Mouse (Mus musculus): ENCODE measurements around the gene Gabra4. TPM values are rescaled to one million over a fixed set of nuclear protein-coding genes. Genes with fewer than 3 reads are reported as not detected.

The Gabra4 gene
- total and polyA plus RNA-seq, 3 experiments, result 0.09 TPM; not detected in 2

DNA sequence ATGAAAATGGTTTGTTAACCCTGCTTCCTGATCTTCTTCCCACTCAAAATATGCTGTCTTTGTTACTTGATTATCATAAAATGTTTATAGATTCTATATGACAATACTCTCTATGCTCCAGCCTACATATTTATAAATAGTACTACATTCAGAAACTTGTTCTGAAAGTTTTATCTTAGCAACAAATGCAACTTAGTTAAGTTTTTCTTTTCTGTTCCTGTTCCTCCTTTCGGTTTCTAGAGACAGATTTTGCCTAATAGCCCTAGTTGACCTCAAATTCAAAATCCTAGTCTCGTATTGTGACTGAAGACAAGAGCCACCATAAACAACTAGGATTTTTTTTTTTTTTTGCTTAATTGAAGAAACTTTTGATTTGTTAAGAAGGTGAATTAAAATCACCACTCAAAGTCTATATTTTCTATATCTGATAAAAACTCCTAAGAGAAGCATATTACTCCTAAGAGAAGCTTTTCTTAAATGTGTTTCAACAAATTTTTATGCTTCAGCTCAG, 64.3 kb downstream of the Gabra4 start:
- no peak for TF ChIP-seq RAD21 (IDR thresholded peaks at IDR 0.05; ENCODE audit: low read depth, low read length)
- TF ChIP-seq USF2 (conservative IDR thresholded peaks at IDR 0.05; ENCODE audit: low read depth, low read length), result no peak
- no peak for TF ChIP-seq MYC (IDR thresholded peaks at IDR 0.05; ENCODE audit: low read depth, low read length)
- peak; percentile 89 for TF ChIP-seq IRF4 (IDR thresholded peaks at IDR 0.05; ENCODE audit: low read depth, low read length)
- TF ChIP-seq CHD1 (IDR thresholded peaks at IDR 0.05; ENCODE audit: low read depth, low read length), result peak; percentile 38; the same call in 1 of the 2 replicates
- peak; percentile 91 for TF ChIP-seq EP300 (IDR thresholded peaks at IDR 0.05; ENCODE audit: low read length)
- no peak for TF ChIP-seq CTCF (conservative IDR thresholded peaks at IDR 0.05 in 1 of 2, IDR thresholded peaks at IDR 0.05 in 1 of 2; ENCODE audit: low read depth in 2 of 2, low read length in 2 of 2)
- no peak for TF ChIP-seq NRF1 (IDR thresholded peaks at IDR 0.05; ENCODE audit: low read depth, low read length)
- TF ChIP-seq TCF12 (IDR thresholded peaks at IDR 0.05; ENCODE audit: low read depth, low read length), result 0 out of 2 replicates have a peak, but pooled peaks have one; percentile 33
- no peak for TF ChIP-seq HCFC1 (IDR thresholded peaks at IDR 0.05; ENCODE audit: low read depth, low read length)
- no peak for TF ChIP-seq KAT2A (IDR thresholded peaks at IDR 0.05; ENCODE audit: insufficient replicate concordance, low read length)
- TF ChIP-seq GABPA (IDR thresholded peaks at IDR 0.05; ENCODE audit: insufficient replicate concordance, low read depth, low read length), result no peak
- TF ChIP-seq POLR2A (IDR thresholded peaks at IDR 0.05; ENCODE audit: low read depth, low read length), result no peak
- no peak for TF ChIP-seq MAZ (IDR thresholded peaks at IDR 0.05; ENCODE audit: low read depth, low read length)
- no peak for TF ChIP-seq MAX (IDR thresholded peaks at IDR 0.05; ENCODE audit: low read length)
- no peak for TF ChIP-seq TBP (conservative IDR thresholded peaks at IDR 0.05; ENCODE audit: low read depth, low read length)
- no peak for TF ChIP-seq NELFE (IDR thresholded peaks at IDR 0.05; ENCODE audit: low read depth, low read length)
- no peak for TF ChIP-seq ZMIZ1 (IDR thresholded peaks at IDR 0.05; ENCODE audit: low read depth, low read length)
- TF ChIP-seq ETS1 (conservative IDR thresholded peaks at IDR 0.05; ENCODE audit: low read depth, low read length), result peak; percentile 12; the same call in 1 of the 2 replicates
- no peak for TF ChIP-seq SIN3A (IDR thresholded peaks at IDR 0.05; ENCODE audit: low read length)
- peak; percentile 14; the same call in 1 of the 2 replicates for TF ChIP-seq JUN (IDR thresholded peaks at IDR 0.05; ENCODE audit: insufficient read depth, low read depth, low read length)
- TF ChIP-seq MAFK (IDR thresholded peaks at IDR 0.05; ENCODE audit: insufficient replicate concordance, low read length), result peak; percentile 32; the same call in 1 of the 2 replicates
- no peak for TF ChIP-seq MXI1 (IDR thresholded peaks at IDR 0.05; ENCODE audit: low read depth, low read length)
- no peak for TF ChIP-seq UBTF (IDR thresholded peaks at IDR 0.05; ENCODE audit: low read depth, low read length)
- no peak for TF ChIP-seq USF1 (IDR thresholded peaks at IDR 0.05; ENCODE audit: low read depth, low read length)
- no peak for TF ChIP-seq E2F4 (IDR thresholded peaks at IDR 0.05; ENCODE audit: insufficient replicate concordance, low read depth, low read length)
- peak; percentile 82 for TF ChIP-seq MEF2A (IDR thresholded peaks at IDR 0.05; ENCODE audit: borderline replicate concordance, low read depth, low read length)
- no peak for TF ChIP-seq RCOR1 (conservative IDR thresholded peaks at IDR 0.05; ENCODE audit: low read depth, low read length)
- TF ChIP-seq POLR2AphosphoS2 (IDR thresholded peaks at IDR 0.05; ENCODE audit: low read depth, low read length), result no peak
- TF ChIP-seq SMC3 (IDR thresholded peaks at IDR 0.05; ENCODE audit: low read depth, low read length), result no peak
- no peak for TF ChIP-seq CHD2 (IDR thresholded peaks at IDR 0.05; ENCODE audit: low read length)
- no peak for TF ChIP-seq PAX5 (IDR thresholded peaks at IDR 0.05; ENCODE audit: low read length)
- TF ChIP-seq ZKSCAN1 (IDR thresholded peaks at IDR 0.05; ENCODE audit: borderline replicate concordance, low read depth, low read length), result no peak
- TF ChIP-seq BHLHE40 (IDR thresholded peaks at IDR 0.05; ENCODE audit: low read depth, low read length), result no peak
- peak; percentile 27; the same call in 1 of the 2 replicates for TF ChIP-seq JUND (conservative IDR thresholded peaks at IDR 0.05; ENCODE audit: low read depth, low read length)
- TF ChIP-seq ZC3H11A (IDR thresholded peaks at IDR 0.05; ENCODE audit: low read depth, low read length), result no peak
- TF ChIP-seq ZNF384 (IDR thresholded peaks at IDR 0.05; ENCODE audit: low read depth, low read length), result peak; percentile 91
- no peak for TF ChIP-seq ELF1 (IDR thresholded peaks at IDR 0.05; ENCODE audit: low read depth, low read length)
- peak; percentile 50 for DNase-seq (ENCODE audit: extremely low read depth)
- no peak overlapping the region for H3K27ac ChIP-seq (ENCODE audit: insufficient read depth, low read depth)
- peaks cover 5 to 27% of the 10 kb centered on the region in 2 experiments for H3K4me1 ChIP-seq (ENCODE audit: control insufficient read depth in 1 of 2, insufficient read depth in 2 of 2)
- H3K9ac ChIP-seq (ENCODE audit: insufficient read depth, low read depth), result no peak overlapping the region; the same call in 1 of the 2 replicates
- H3K4me2 ChIP-seq (ENCODE audit: insufficient read depth, low read depth, poor library complexity, severe bottlenecking), result no peak overlapping the region
- dilution Hi-C loops (cut with MboI; ENCODE audit: extremely low pct_ligation_motif_present, extremely low pct_unique_long_range_greater_than_20kb, low sequenced_read_pairs), result no loop called here
- no peak overlapping the region for H3K4me3 ChIP-seq (replicated peaks in 1 of 3; ENCODE audit: low read depth in 2 of 3, low read length in 2 of 3, poor library complexity in 1 of 3)
- in situ Hi-C loops (cut with MboI; ENCODE audit: low pct_ligation_motif_present, low pct_unique_long_range_greater_than_20kb, low sequenced_read_pairs), result no loop called here
- H3K79me2 ChIP-seq (replicated peaks; ENCODE audit: control insufficient read depth, extremely low read depth, insufficient read depth, poor library complexity, severe bottlenecking), result no peaks in the 10 kb centered on the region
- no peaks in the 10 kb centered on the region for H3K9me3 ChIP-seq (replicated peaks; ENCODE audit: low read length)
- no peaks in the 10 kb centered on the region for H3K27me3 ChIP-seq (replicated peaks)
- no peaks in the 10 kb centered on the region for H3K36me3 ChIP-seq (replicated peaks in 1 of 2; ENCODE audit: control insufficient read depth in 1 of 2, insufficient read depth in 1 of 2, low read length in 1 of 2)

Data from CH12.LX (cell line).